Mouse (Mus musculus) myocyte (in vitro differentiated cells): ENCODE data around the gene Pacsin1.

ENCODE experiments used
- CEBPB ChIP-seq: IDR thresholded peaks from 2 replicates; pipeline ENCODE4 v1.6.1; 2011; ENCODE audit warnings: mild to moderate bottlenecking, moderate library complexity; ENCODE audit not compliant: poor library complexity, insufficient read depth, severe bottlenecking
- E2F4 ChIP-seq: IDR thresholded peaks from one replicate; pipeline ENCODE4 v1.6.1; 2011; ENCODE audit warnings: mild to moderate bottlenecking, control low read depth, moderate library complexity; ENCODE audit not compliant: insufficient read depth
- MAX ChIP-seq: IDR thresholded peaks from one replicate; pipeline ENCODE4 v1.6.1; 2011; ENCODE audit warnings: low read depth, mild to moderate bottlenecking, control low read depth
- MYOG ChIP-seq, 3 experiments: IDR thresholded peaks; one replicate each; pipeline ENCODE4 v1.6.1; 2011; ENCODE audit warnings: control low read depth in 2 of 3, low read depth in 2 of 3, mild to moderate bottlenecking in 2 of 3; ENCODE audit not compliant: insufficient read length in 2 of 3, control insufficient read depth in 1 of 3, insufficient read depth in 1 of 3
- POLR2A ChIP-seq: IDR thresholded peaks from one replicate; pipeline ENCODE4 v1.6.1; 2011; ENCODE audit warnings: low read depth, mild to moderate bottlenecking, control low read depth, moderate library complexity; ENCODE audit not compliant: insufficient read length
- POLR2AphosphoS2 ChIP-seq: IDR thresholded peaks from one replicate; pipeline ENCODE4 v1.6.1; 2011; ENCODE audit warnings: low read depth, control low read depth; ENCODE audit not compliant: insufficient read length
- REST ChIP-seq: IDR thresholded peaks from one replicate; pipeline ENCODE4 v1.6.1; 2011; ENCODE audit warnings: mild to moderate bottlenecking, control low read depth, moderate library complexity; ENCODE audit not compliant: insufficient read depth, insufficient read length
- TCF12 ChIP-seq: IDR thresholded peaks from one replicate; pipeline ENCODE4 v1.6.1; 2011; ENCODE audit warnings: mild to moderate bottlenecking, control low read depth; ENCODE audit not compliant: poor library complexity, insufficient read depth, severe bottlenecking
- USF1 ChIP-seq: IDR thresholded peaks from one replicate; pipeline ENCODE4 v1.6.1; 2011; ENCODE audit warnings: low read depth, mild to moderate bottlenecking, control low read depth, moderate library complexity

DNA sequence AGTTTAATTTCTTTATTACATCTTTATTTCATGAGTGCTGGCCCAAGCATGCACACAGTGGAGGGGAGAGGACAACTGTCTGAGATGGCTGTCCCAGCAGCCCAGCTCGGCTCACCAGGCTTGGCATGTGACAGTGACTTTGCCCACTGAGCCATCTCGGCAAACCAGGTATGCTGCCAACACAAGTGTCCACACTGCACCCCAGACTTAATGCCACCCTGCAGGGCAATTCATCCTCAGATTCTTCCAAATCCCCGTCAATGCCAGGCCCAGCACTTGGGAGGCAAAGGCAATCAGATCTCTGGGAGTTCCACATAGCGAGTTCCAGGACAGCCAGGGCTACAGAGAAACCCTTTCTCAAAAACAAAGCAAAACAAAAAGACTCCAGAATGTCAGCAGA, 42.3 kb upstream of the Pacsin1 start:
- TF ChIP-seq POLR2AphosphoS2 (no peak), TCF12 (no peak), CEBPB (no peak), MAX (no peak), REST (no peak), POLR2A (no peak), MYOG (IDR thresholded peaks at IDR 0.05; ENCODE audit: control insufficient read depth in 1 of 3, insufficient read depth in 1 of 3, insufficient read length in 2 of 3, low read depth in 2 of 3) (no peak), USF1 (no peak), E2F4 (no peak)
